Mouse (Mus musculus) heart, embryonic 14.5 days (tissue): ENCODE data around the gene Chd4. TPM values are rescaled to one million over a fixed set of nuclear protein-coding genes. Genes with fewer than 3 reads are reported as not detected.
A peak's percentile ranks its signal among the peaks of the same experiment; 100 is the strongest.

Experiments used
- ATAC-seq: fragments of 200-750 bp; cut with Nextera tagmentation; 2 replicates; pipeline ENCODE4 v1.8.0; 2017; ENCODE audit warnings: low read depth, moderate TSS enrichment; ENCODE audit not compliant: insufficient number of reproducible peaks, insufficient read depth, low FRiP score
- H3K27ac ChIP-seq, 2 experiments: fragments of 200-500 bp in 1 of 2; fragments of 300-500 bp in 1 of 2; sonication (generic) in 1 of 2; replicated peaks in 1 of 2; 2 replicates each; pipeline ENCODE4 v1.5.1; 2012 to 2014; ENCODE audit warnings: low read depth in 2 of 2, low read length in 2 of 2, control low read depth in 1 of 2, mild to moderate bottlenecking in 1 of 2, mixed read lengths in 1 of 2; ENCODE audit not compliant: control insufficient read depth in 1 of 2, insufficient read depth in 1 of 2
- H3K27me3 ChIP-seq: fragments of 300-500 bp; sonication (generic); 2 replicates; pipeline ENCODE4 v1.6.1; 2014; ENCODE audit warnings: mild to moderate bottlenecking, low read length, control low read depth; ENCODE audit not compliant: control insufficient read depth, insufficient read depth
- H3K36me3 ChIP-seq: fragments of 300-500 bp; sonication (generic); 2 replicates; pipeline ENCODE4 v1.6.1; 2014; ENCODE audit warnings: mild to moderate bottlenecking, control low read depth, low read length, mixed read lengths; ENCODE audit not compliant: control insufficient read depth, insufficient read depth
- H3K4me1 ChIP-seq, 2 experiments: fragments of 200-500 bp in 1 of 2; fragments of 300-500 bp in 1 of 2; sonication (generic) in 1 of 2; 2 replicates each; pipeline ENCODE4 v1.6.1; 2012 to 2014; ENCODE audit warnings: low read length in 2 of 2, control low read depth in 1 of 2, mixed read lengths in 1 of 2; ENCODE audit not compliant: control insufficient read depth in 2 of 2, insufficient read depth in 2 of 2
- H3K4me2 ChIP-seq: fragments of 300-500 bp; sonication (generic); 2 replicates; pipeline ENCODE4 v1.6.1; 2014; ENCODE audit warnings: mild to moderate bottlenecking, low read length
- H3K4me3 ChIP-seq, 2 experiments: fragments of 200-500 bp in 1 of 2; fragments of 300-500 bp in 1 of 2; sonication (generic) in 1 of 2; 2 replicates each; pipeline ENCODE4 v1.5.1; 2012 to 2014; ENCODE audit warnings: low read length in 2 of 2, mild to moderate bottlenecking in 2 of 2, control low read depth in 1 of 2, low read depth in 1 of 2, moderate library complexity in 1 of 2; ENCODE audit not compliant: control insufficient read depth in 1 of 2, insufficient read depth in 1 of 2
- H3K9ac ChIP-seq: fragments of 300-500 bp; sonication (generic); 2 replicates; pipeline ENCODE4 v1.6.1; 2014; ENCODE audit warnings: mild to moderate bottlenecking, low read length
- H3K9me3 ChIP-seq: fragments of 300-500 bp; sonication (generic); 2 replicates; pipeline ENCODE4 v1.6.1; 2016; ENCODE audit warnings: low read length, control low read depth; ENCODE audit not compliant: control insufficient read depth
- WGBS: fragments of 180-500 bp; shearing (Covaris S2); extraction: QIAGEN DNeasy Blood & Tissue Kit; methylation state at CpG from one replicate; pipeline ENCODE4 v1.1.7; 2014; 5-methylcytosine and 5-hydroxymethylcytosine counted together
- polyA plus RNA-seq: library from polyadenylated mRNA; unstranded; fragments of >200 nt; fragmentation: Nextera tagmentation; extraction: Ambion mirVana; gene quantifications from 2 replicates; pipeline ENCODE4 v1.2.1, GENCODE M21; 2014

Gene Chd4
- polyA plus RNA-seq, 1 experiment from 2014 or later = 67.4 TPM

- ATAC-seq = no peak
- Histone ChIP-seq H3K36me3 (peaks cover 20% of the 10 kb centered on the region), H3K27me3 (no peaks in the 10 kb centered on the region), H3K9ac (no peak overlapping the region), H3K4me1 (peaks cover 27 to 36% of the 10 kb centered on the region in 2 experiments), H3K9me3 (no peaks in the 10 kb centered on the region), H3K27ac (peak overlapping the region; percentile 32 to 97; a peak in 3 of 4 replicates), H3K4me2 (no peak overlapping the region), H3K4me3 (no peak overlapping the region)
- 58% methylated on average over 3 of the region's 3 CpGs for WGBS
Observed at GRCm38 (mm10) chr6:125094843-125095242, 938 bp upstream of the Chd4 start.

GRCm38 (mm10) chr6:125096279-125096596 is 457 bp downstream of the Chd4 start:
- ATAC-seq = 0 out of 2 replicates have a peak, but pooled peaks have one; percentile 0
- no peaks in the 10 kb centered on the region for H3K9me3 ChIP-seq
- no peaks in the 10 kb centered on the region for H3K27me3 ChIP-seq
- H3K4me2 ChIP-seq = peak overlapping the region; percentile 80
- peak overlapping the region; percentile 93 to 97 for H3K27ac ChIP-seq
- peaks cover 34% of the 10 kb centered on the region for H3K36me3 ChIP-seq
- WGBS = under 1% methylated on average over 15 of the region's 32 CpGs
- H3K4me1 ChIP-seq = peaks cover 21 to 30% of the 10 kb centered on the region in 2 experiments
- H3K9ac ChIP-seq = peak overlapping the region; percentile 97
- peak overlapping the region; percentile 93 to 99 for H3K4me3 ChIP-seq

- no peaks in the 10 kb centered on the region for H3K27me3 ChIP-seq
- no peaks in the 10 kb centered on the region for H3K9me3 ChIP-seq
- H3K4me2 ChIP-seq = peak overlapping the region; percentile 80
- peaks cover 21 to 30% of the 10 kb centered on the region in 2 experiments for H3K4me1 ChIP-seq
- WGBS = under 1% methylated on average over 33 of the region's 44 CpGs
- peak; percentile 57 for ATAC-seq
- H3K27ac ChIP-seq = peak overlapping the region; percentile 90 to 97
- H3K9ac ChIP-seq = peak overlapping the region; percentile 97
- H3K36me3 ChIP-seq = peaks cover 39% of the 10 kb centered on the region
- peak overlapping the region; percentile 93 to 99 for H3K4me3 ChIP-seq
Observed at GRCm38 (mm10) chr6:125096597-125097345, 990 bp downstream of the Chd4 start.

DNA sequence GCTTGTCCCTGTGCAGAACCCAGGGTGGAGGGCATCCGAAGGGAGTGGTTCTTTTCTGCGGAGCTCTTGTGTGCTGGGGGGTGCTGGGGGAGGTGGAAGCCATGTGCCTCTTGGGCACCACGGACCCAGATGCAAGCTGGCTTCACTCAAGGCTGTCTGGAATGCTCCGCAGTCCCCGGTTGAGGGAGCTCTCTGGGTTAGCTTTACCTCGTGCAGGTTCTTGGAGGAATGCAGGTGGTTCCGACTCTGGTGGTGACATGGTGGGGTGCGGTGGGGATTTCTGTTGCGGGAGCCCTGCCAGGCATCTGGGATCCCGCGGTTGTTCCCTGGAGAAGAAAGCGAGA is 1.5 kb downstream of the Chd4 start:
- H3K9ac ChIP-seq = peak overlapping the region; percentile 97
- 0 out of 2 replicates have a peak, but pooled peaks have one; percentile 2 for ATAC-seq
- peak overlapping the region; percentile 90 to 97 for H3K27ac ChIP-seq
- H3K4me3 ChIP-seq = peak overlapping the region; percentile 93 to 99
- peaks cover 21 to 30% of the 10 kb centered on the region in 2 experiments for H3K4me1 ChIP-seq
- peaks cover 45% of the 10 kb centered on the region for H3K36me3 ChIP-seq
- no peaks in the 10 kb centered on the region for H3K9me3 ChIP-seq
- H3K4me2 ChIP-seq = peak overlapping the region; percentile 80
- under 1% methylated on average over 12 of the region's 12 CpGs for WGBS
- no peaks in the 10 kb centered on the region for H3K27me3 ChIP-seq

GRCm38 (mm10) chr6:125097951-125098350 is 2.2 kb downstream of the Chd4 start:
- H3K4me1 ChIP-seq = peaks cover 21 to 30% of the 10 kb centered on the region in 2 experiments
- no peaks in the 10 kb centered on the region for H3K9me3 ChIP-seq
- no peaks in the 10 kb centered on the region for H3K27me3 ChIP-seq
- no peak for ATAC-seq
- H3K27ac ChIP-seq = no peak overlapping the region
- peak overlapping the region; percentile 97 for H3K9ac ChIP-seq
- peak overlapping the region; percentile 80 for H3K4me2 ChIP-seq
- H3K4me3 ChIP-seq = peak overlapping the region; percentile 93 to 99
- peaks cover 51% of the 10 kb centered on the region for H3K36me3 ChIP-seq
- 43% methylated on average over 8 of the region's 8 CpGs for WGBS

GRCm38 (mm10) chr6:125098513-125098912 is 2.7 kb downstream of the Chd4 start:
- Histone ChIP-seq H3K4me3 (peak overlapping the region; percentile 93 to 99; a peak in 3 of 4 replicates), H3K36me3 (peaks cover 57% of the 10 kb centered on the region), H3K9me3 (no peaks in the 10 kb centered on the region), H3K4me1 (peaks cover 21 to 30% of the 10 kb centered on the region in 2 experiments), H3K4me2 (peak overlapping the region; percentile 80), H3K9ac (peak overlapping the region; percentile 97), H3K27ac (no peak overlapping the region), H3K27me3 (no peaks in the 10 kb centered on the region)
- 39% methylated on average over 3 of the region's 3 CpGs for WGBS
- ATAC-seq = no peak

- Histone ChIP-seq H3K27ac (peak overlapping the region; percentile 53 to 66), H3K4me3 (peak overlapping the region; percentile 21 to 99; a peak in 3 of 4 replicates), H3K36me3 (peaks cover 66% of the 10 kb centered on the region), H3K27me3 (no peaks in the 10 kb centered on the region), H3K4me2 (peak overlapping the region; percentile 80), H3K4me1 (peaks cover 21 to 33% of the 10 kb centered on the region in 2 experiments), H3K9me3 (no peaks in the 10 kb centered on the region), H3K9ac (peak overlapping the region; percentile 97)
- no peak for ATAC-seq
- WGBS = 39% methylated on average over 5 of the region's 5 CpGs
Observed at GRCm38 (mm10) chr6:125099421-125099971, 3.7 kb downstream of the Chd4 start.
